In genomic region chr4:98758872-98759518, GRCm38 (mm10) we compare ENCODE assay signal across 13 mouse cellular contexts. TPM values are rescaled to one million over a fixed set of nuclear protein-coding genes. Genes with fewer than 3 reads are reported as not detected.
DNase-seq lines count a peak whose midpoint lies in the region; ATAC-seq lines count a peak whose summit lies in the region.
"Had no signal": no experiment of that assay in that cellular context is flagged by ENCODE, and none has a peak within 500 bp of the region (broad histone marks: within the 10 kb centered on the region; RNA-seq: fewer than 3 reads in every experiment).

No protein-coding gene starts in this region.

- H3K27me3 ChIP-seq in forebrain, embryonic 12.5 days = no peaks in the 10 kb centered on the region
- no peaks in the 10 kb centered on the region for H3K27me3 ChIP-seq in forebrain, embryonic 11.5 days (ENCODE audit: control insufficient read depth, insufficient read depth, low read length)
- H3K27me3 ChIP-seq in kidney, embryonic 16.5 days (ENCODE audit: insufficient read depth, low read length) = no peaks in the 10 kb centered on the region
- no peaks in the 10 kb centered on the region for H3K27me3 ChIP-seq in midbrain, embryonic 13.5 days
- no peaks in the 10 kb centered on the region for H3K27me3 ChIP-seq in midbrain, embryonic 14.5 days (ENCODE audit: control insufficient read depth, insufficient read depth, low read length)
- H3K27me3 ChIP-seq: Patski had no signal

- no peak overlapping the region for H3K4me2 ChIP-seq in forebrain, embryonic 12.5 days
- no peak overlapping the region for H3K4me2 ChIP-seq in forebrain, embryonic 11.5 days (ENCODE audit: low read depth, low read length, severe bottlenecking)
- H3K4me2 ChIP-seq in kidney, embryonic 16.5 days (replicated peaks; ENCODE audit: low read depth, low read length) = no peak overlapping the region
- H3K4me2 ChIP-seq in midbrain, embryonic 13.5 days (replicated peaks) = no peak overlapping the region
- no peak overlapping the region for H3K4me2 ChIP-seq in midbrain, embryonic 14.5 days (ENCODE audit: low read length)
- H3K4me2 ChIP-seq: liver, embryonic 11.5 days had no signal

- H3K9ac ChIP-seq in forebrain, embryonic 12.5 days = no peak overlapping the region
- no peak overlapping the region for H3K9ac ChIP-seq in forebrain, embryonic 11.5 days (ENCODE audit: low read length)
- no peak overlapping the region for H3K9ac ChIP-seq in kidney, embryonic 16.5 days (replicated peaks; ENCODE audit: low read length)
- no peak overlapping the region for H3K9ac ChIP-seq in midbrain, embryonic 13.5 days (replicated peaks)
- no peak overlapping the region for H3K9ac ChIP-seq in midbrain, embryonic 14.5 days (replicated peaks; ENCODE audit: low read length)

- no peak for DNase-seq in forebrain, embryonic 11.5 days (ENCODE audit: low spot score)
- no peak for DNase-seq in kidney, adult 8-10 months
- DNase-seq in midbrain, embryonic 14.5 days = no peak
- DNase-seq in lung, postnatal 36 days = peak; percentile 4
- no peak for DNase-seq in right cerebral cortex, postnatal 36 days (ENCODE audit: low spot score in 2 of 2)
- DNase-seq: cerebellum, adult 18-20 months; kidney, adult 9 months; right cerebral cortex, postnatal 25 days had no signal

- no peak for ATAC-seq in forebrain, embryonic 12.5 days (ENCODE audit: low FRiP score)
- ATAC-seq in forebrain, embryonic 11.5 days (replicated peaks; ENCODE audit: low FRiP score) = no peak
- no peak for ATAC-seq in kidney, embryonic 16.5 days (ENCODE audit: low FRiP score, low TSS enrichment)
- peak; percentile 5; the same call in 1 of the 2 replicates for ATAC-seq in midbrain, embryonic 13.5 days
- ATAC-seq in midbrain, embryonic 14.5 days (ENCODE audit: low FRiP score, low TSS enrichment) = no peak
- ATAC-seq: Patski had no signal

- no peak overlapping the region for H3K4me3 ChIP-seq in forebrain, embryonic 12.5 days (replicated peaks)
- no peak overlapping the region for H3K4me3 ChIP-seq in forebrain, embryonic 11.5 days (ENCODE audit: low read depth, low read length)
- no peak overlapping the region for H3K4me3 ChIP-seq in kidney, embryonic 16.5 days (ENCODE audit: low read length)
- H3K4me3 ChIP-seq in midbrain, embryonic 13.5 days (replicated peaks) = no peak overlapping the region
- H3K4me3 ChIP-seq in midbrain, embryonic 14.5 days (replicated peaks; ENCODE audit: low read depth, low read length) = no peak overlapping the region

- H3K27ac ChIP-seq in forebrain, embryonic 12.5 days = 0 out of 2 replicates have a peak overlapping the region, but pooled peaks have one; percentile 21
- H3K27ac ChIP-seq in forebrain, embryonic 11.5 days (ENCODE audit: low read depth, low read length) = no peak overlapping the region
- H3K27ac ChIP-seq in kidney, embryonic 16.5 days (ENCODE audit: low read length) = peak overlapping the region; percentile 78
- no peak overlapping the region for H3K27ac ChIP-seq in midbrain, embryonic 13.5 days
- no peak overlapping the region for H3K27ac ChIP-seq in midbrain, embryonic 14.5 days (replicated peaks; ENCODE audit: low read depth, low read length)

- no peaks in the 10 kb centered on the region for H3K36me3 ChIP-seq in forebrain, embryonic 12.5 days (replicated peaks)
- H3K36me3 ChIP-seq in forebrain, embryonic 11.5 days (ENCODE audit: control insufficient read depth, insufficient read depth, low read length) = no peaks in the 10 kb centered on the region
- H3K36me3 ChIP-seq in kidney, embryonic 16.5 days (ENCODE audit: insufficient read depth, low read length) = peaks cover 20% of the 10 kb centered on the region; the same call in 1 of the 2 replicates
- H3K36me3 ChIP-seq in midbrain, embryonic 13.5 days = no peaks in the 10 kb centered on the region
- no peaks in the 10 kb centered on the region for H3K36me3 ChIP-seq in midbrain, embryonic 14.5 days (ENCODE audit: control insufficient read depth, insufficient read depth, low read length)

- H3K9me3 ChIP-seq in forebrain, embryonic 12.5 days = no peaks in the 10 kb centered on the region
- no peaks in the 10 kb centered on the region for H3K9me3 ChIP-seq in forebrain, embryonic 11.5 days (ENCODE audit: control insufficient read depth, low read length)
- no peaks in the 10 kb centered on the region for H3K9me3 ChIP-seq in kidney, embryonic 16.5 days (ENCODE audit: low read length)
- H3K9me3 ChIP-seq in midbrain, embryonic 13.5 days = no peaks in the 10 kb centered on the region
- H3K9me3 ChIP-seq in midbrain, embryonic 14.5 days (ENCODE audit: control insufficient read depth, low read length) = no peaks in the 10 kb centered on the region

- WGBS in forebrain, embryonic 12.5 days = 77% methylated on average over 3 of the region's 3 CpGs
- 90% methylated on average over 3 of the region's 3 CpGs for WGBS in forebrain, embryonic 11.5 days
- WGBS in kidney, embryonic 16.5 days = 58% methylated on average over 3 of the region's 3 CpGs
- WGBS in midbrain, embryonic 13.5 days = 86% methylated on average over 3 of the region's 3 CpGs
- WGBS in midbrain, embryonic 14.5 days = 89% methylated on average over 3 of the region's 3 CpGs

- peaks cover 25% of the 10 kb centered on the region for H3K4me1 ChIP-seq in forebrain, embryonic 12.5 days
- H3K4me1 ChIP-seq in forebrain, embryonic 11.5 days (replicated peaks; ENCODE audit: control insufficient read depth, insufficient read depth, low read length) = peaks cover 6% of the 10 kb centered on the region; the same call in 1 of the 2 replicates
- H3K4me1 ChIP-seq in kidney, embryonic 16.5 days (ENCODE audit: insufficient read depth, low read length) = peaks cover 44% of the 10 kb centered on the region
- peaks cover 31% of the 10 kb centered on the region for H3K4me1 ChIP-seq in midbrain, embryonic 13.5 days (replicated peaks)
- H3K4me1 ChIP-seq in midbrain, embryonic 14.5 days (ENCODE audit: control insufficient read depth, insufficient read depth, low read length) = peaks cover 12% of the 10 kb centered on the region; the same call in 1 of the 2 replicates

RNA-seq across cellular contexts. Expression of gene L1td1, which starts 32.5 kb away (rescaled TPM):
- 0.08 TPM in 1 of 2 replicates, not detected in the other for polyA plus RNA-seq in forebrain, embryonic 12.5 days (2016; fragmentation: Nextera tagmentation; extraction: Ambion mirVana)
- polyA plus RNA-seq in forebrain, embryonic 11.5 days (2014; fragmentation: Nextera tagmentation; extraction: Ambion mirVana) = 0.19 TPM in 1 of 2 replicates, not detected in the other
- polyA plus RNA-seq in kidney, embryonic 16.5 days (2015; fragmentation: Nextera tagmentation; extraction: Ambion mirVana) = 0.45 and 0.50 TPM in 2 replicates
- not detected in 2 replicates for polyA plus RNA-seq in midbrain, embryonic 13.5 days (2015; fragmentation: Nextera tagmentation; extraction: Ambion mirVana)
- polyA plus RNA-seq in midbrain, embryonic 14.5 days (2014; fragmentation: Nextera tagmentation; extraction: Ambion mirVana) = 0.07 TPM in 1 of 2 replicates, not detected in the other
- polyA plus RNA-seq: Patski had no signal

RNA-seq across cellular contexts. Expression of gene Kank4, which starts 58.3 kb away (rescaled TPM):
- 0.60 and 0.82 TPM in 2 replicates for polyA plus RNA-seq in forebrain, embryonic 12.5 days (2016; fragmentation: Nextera tagmentation; extraction: Ambion mirVana)
- 1.1 and 1.3 TPM in 2 replicates for polyA plus RNA-seq in forebrain, embryonic 11.5 days (2014; fragmentation: Nextera tagmentation; extraction: Ambion mirVana)
- 2.4 and 2.6 TPM in 2 replicates for polyA plus RNA-seq in kidney, embryonic 16.5 days (2015; fragmentation: Nextera tagmentation; extraction: Ambion mirVana)
- 0.19 TPM in 2 replicates for polyA plus RNA-seq in midbrain, embryonic 13.5 days (2015; fragmentation: Nextera tagmentation; extraction: Ambion mirVana)
- 0.36 and 0.50 TPM in 2 replicates for polyA plus RNA-seq in midbrain, embryonic 14.5 days (2014; fragmentation: Nextera tagmentation; extraction: Ambion mirVana)
- polyA plus RNA-seq: Patski had no signal

Comparison
In these comparisons a context has a peak if more than half of its experiments do, and no peak if none do; other contexts are left out.
1. H3K27ac ChIP-seq: peak in forebrain, embryonic 12.5 days (single experiment) and kidney, embryonic 16.5 days (single experiment); none in forebrain, embryonic 11.5 days (single experiment), midbrain, embryonic 13.5 days (single experiment) and midbrain, embryonic 14.5 days (single experiment).